Mouse (Mus musculus): ENCODE data around the gene Ism2.
A peak's percentile ranks its signal among the peaks of the same experiment; 100 is the strongest.
"Not testable (repeated sequence)": the region's sequence is repeated elsewhere in the genome, so short reads cannot be mapped to it uniquely, and the experiment has no call there.

The Ism2 gene

GRCm38 (mm10) chr12:87284726-87285125, 14.8 kb downstream of the Ism2 start:
- DNase-seq, result no peak

GRCm38 (mm10) chr12:87284268-87284667, 15.2 kb downstream of the Ism2 start:
- no peak for DNase-seq

GRCm38 (mm10) chr12:87283706-87284105, 15.8 kb downstream of the Ism2 start:
- no peak for DNase-seq

- no peak for DNase-seq
These were observed 16.8 kb downstream of the Ism2 start for GRCm38 (mm10) chr12:87282743-87283142.

- DNase-seq, result no peak
These were observed 17.7 kb downstream of the Ism2 start for GRCm38 (mm10) chr12:87281766-87282165.

GRCm38 (mm10) chr12:87279879-87280278, 19.6 kb downstream of the Ism2 start:
- no peak for DNase-seq

- DNase-seq, result no peak
These were observed 20.2 kb downstream of the Ism2 start for GRCm38 (mm10) chr12:87279350-87279749.

- DNase-seq, result no peak
These were observed 21.3 kb downstream of the Ism2 start for GRCm38 (mm10) chr12:87278118-87278730.

- DNase-seq, result not testable (repeated sequence)
These were observed 22.3 kb downstream of the Ism2 start for GRCm38 (mm10) chr12:87277251-87277650.

- no peak for DNase-seq
These were observed 24.4 kb downstream of the Ism2 start for GRCm38 (mm10) chr12:87274853-87275831.

GRCm38 (mm10) chr12:87267682-87268081, 31.8 kb downstream of the Ism2 start:
- peak; percentile 30 for DNase-seq

- no peak for DNase-seq
These were observed 32.5 kb downstream of the Ism2 start for GRCm38 (mm10) chr12:87266827-87267603.

GRCm38 (mm10) chr12:87266108-87266826, 33.2 kb downstream of the Ism2 start, which contains the start of the genes Vipas39 and Ahsa1:
Gene Vipas39 (minus strand): TSS chr12:87266256.
Gene Ahsa1 (plus strand): TSS chr12:87266479.
- DNase-seq, result peak; percentile 90

GRCm38 (mm10) chr12:87265444-87265843, 34.1 kb downstream of the Ism2 start:
- no peak for DNase-seq

- DNase-seq, result no peak
These were observed 38.9 kb downstream of the Ism2 start for GRCm38 (mm10) chr12:87260562-87260961.

- DNase-seq, result no peak
These were observed 42.9 kb downstream of the Ism2 start for GRCm38 (mm10) chr12:87256629-87257028.

- DNase-seq, result no peak
These were observed 45.6 kb downstream of the Ism2 start for GRCm38 (mm10) chr12:87253878-87254277.

- DNase-seq, result no peak
These were observed 49.3 kb downstream of the Ism2 start for GRCm38 (mm10) chr12:87250161-87250560.

GRCm38 (mm10) chr12:87238632-87239031, 60.9 kb downstream of the Ism2 start, which contains the start of gene Noxred1:
Gene Noxred1 (minus strand): TSS chr12:87238732.
- DNase-seq, result no peak

GRCm38 (mm10) chr12:87236882-87237483, 62.5 kb downstream of the Ism2 start:
- no peak for DNase-seq

- no peak for DNase-seq
These were observed 69.1 kb downstream of the Ism2 start for GRCm38 (mm10) chr12:87230379-87230895.

GRCm38 (mm10) chr12:87229633-87230032, 69.9 kb downstream of the Ism2 start:
- no peak for DNase-seq

Measured in cerebellum, adult 8-10 months (tissue).